Mouse (Mus musculus): ENCODE data around the gene Sun5.
"Not testable (repeated sequence)": the region's sequence is repeated elsewhere in the genome, so short reads cannot be mapped to it uniquely, and the experiment has no call there.

Gene Sun5

GRCm38 (mm10) chr2:153870984-153871383 lies at the start of gene Sun5:
Sun5 (minus strand) TSS chr2:153871084.
- no peak for DNase-seq

GRCm38 (mm10) chr2:153917930-153918329 lies 47.0 kb upstream of the Sun5 start, which contains the start of gene Bpifb3:
Bpifb3 (plus strand) TSS chr2:153918230.
- DNase-seq: no peak

GRCm38 (mm10) chr2:153914151-153914550 lies 43.3 kb upstream of the Sun5 start:
- DNase-seq: peak; percentile 11

GRCm38 (mm10) chr2:153906626-153907025 lies 35.7 kb upstream of the Sun5 start:
- DNase-seq: no peak

GRCm38 (mm10) chr2:153902726-153903125 lies 31.8 kb upstream of the Sun5 start:
- no peak for DNase-seq

GRCm38 (mm10) chr2:153900088-153900487 lies 29.2 kb upstream of the Sun5 start, which contains the start of gene Bpifb6:
Bpifb6 (plus strand) TSS chr2:153900388.
- DNase-seq: no peak

- DNase-seq: no peak
Measured at GRCm38 (mm10) chr2:153899111-153899510, 28.2 kb upstream of the Sun5 start.

GRCm38 (mm10) chr2:153874745-153875144 lies 3.9 kb upstream of the Sun5 start, which contains the start of gene Bpifb2:
Bpifb2 (plus strand) TSS chr2:153875045.
- DNase-seq: no peak

GRCm38 (mm10) chr2:153861960-153862359 lies 8.9 kb downstream of the Sun5 start:
- DNase-seq: no peak

GRCm38 (mm10) chr2:153860715-153861114 lies 10.2 kb downstream of the Sun5 start:
- DNase-seq: no peak

- no peak for DNase-seq
Measured at GRCm38 (mm10) chr2:153860315-153860714, 10.6 kb downstream of the Sun5 start.

GRCm38 (mm10) chr2:153859581-153859980 lies 11.3 kb downstream of the Sun5 start:
- DNase-seq: no peak

- no peak for DNase-seq
Measured at GRCm38 (mm10) chr2:153853544-153853943, 17.3 kb downstream of the Sun5 start.

GRCm38 (mm10) chr2:153851030-153851360 lies 19.9 kb downstream of the Sun5 start:
- DNase-seq: peak; percentile 65

GRCm38 (mm10) chr2:153850351-153851029 lies 20.4 kb downstream of the Sun5 start:
- DNase-seq: peak; percentile 18

GRCm38 (mm10) chr2:153848389-153848788 lies 22.5 kb downstream of the Sun5 start:
- DNase-seq: no peak

- no peak for DNase-seq
Measured at GRCm38 (mm10) chr2:153842854-153843253, 28.0 kb downstream of the Sun5 start.

GRCm38 (mm10) chr2:153833291-153833690 lies 37.6 kb downstream of the Sun5 start:
- DNase-seq: no peak

- no peak for DNase-seq
Measured at GRCm38 (mm10) chr2:153828704-153829103, 42.2 kb downstream of the Sun5 start.

- DNase-seq: no peak
Measured at GRCm38 (mm10) chr2:153827171-153827830, 43.6 kb downstream of the Sun5 start.

GRCm38 (mm10) chr2:153825900-153826299 lies 45.0 kb downstream of the Sun5 start:
- DNase-seq: not testable (repeated sequence)

- peak; percentile 58 for DNase-seq
Measured at GRCm38 (mm10) chr2:153824593-153824992, 46.3 kb downstream of the Sun5 start.

- no peak for DNase-seq
Measured at GRCm38 (mm10) chr2:153822005-153822543, 48.8 kb downstream of the Sun5 start.

GRCm38 (mm10) chr2:153809921-153810320 lies 61.0 kb downstream of the Sun5 start:
- peak; percentile 16 for DNase-seq
